Mouse (Mus musculus) cerebellum, adult 8-10 months (tissue): ENCODE data around the gene Lin7a.

Experiments used
- DNase-seq: peaks from one replicate; pipeline ENCODE4 v3.0.0; 2022

Gene Lin7a

DNA sequence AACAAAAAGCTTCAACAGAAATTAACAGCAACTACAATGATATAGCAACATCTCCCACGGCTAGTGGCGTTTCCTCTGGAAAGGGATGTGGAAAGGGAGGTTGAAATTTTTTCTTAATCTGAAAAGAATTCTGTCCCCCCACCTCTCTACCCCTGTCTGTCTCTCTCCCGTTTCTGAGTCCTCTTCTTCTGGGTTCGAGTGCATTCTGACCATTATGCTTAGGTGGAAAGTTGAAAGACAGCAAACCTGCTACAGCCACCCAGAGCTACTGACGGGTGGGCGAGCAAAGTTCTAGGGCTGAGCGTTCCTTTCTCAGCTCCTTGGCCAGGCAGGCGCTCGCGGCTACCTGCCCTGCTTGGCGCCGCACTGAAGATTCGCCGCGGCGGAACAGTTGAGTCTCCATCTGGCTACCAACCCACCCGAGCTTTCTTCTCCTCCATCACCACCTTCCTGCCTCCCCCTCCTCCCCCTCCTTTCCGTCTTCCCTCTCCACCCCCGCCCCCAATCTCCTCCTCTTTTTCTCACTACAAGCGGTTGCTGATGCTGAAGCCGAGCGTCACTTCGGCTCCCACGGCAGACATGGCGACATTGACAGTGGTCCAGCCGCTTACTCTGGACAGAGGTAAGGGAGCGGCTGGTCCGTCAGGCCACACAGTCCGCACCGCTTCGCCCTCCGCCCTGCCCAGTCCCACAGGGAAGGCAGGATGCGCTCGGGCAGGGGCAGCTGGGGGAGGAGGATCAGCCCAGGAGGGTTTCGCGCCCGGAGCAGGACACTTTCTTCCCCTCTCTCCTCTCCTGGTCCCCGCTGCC is at the start of gene Lin7a:
Gene Lin7a, plus strand, starts transcription at position 366 of the 810 bp plus-strand sequence.
- no peak for DNase-seq

DNA sequence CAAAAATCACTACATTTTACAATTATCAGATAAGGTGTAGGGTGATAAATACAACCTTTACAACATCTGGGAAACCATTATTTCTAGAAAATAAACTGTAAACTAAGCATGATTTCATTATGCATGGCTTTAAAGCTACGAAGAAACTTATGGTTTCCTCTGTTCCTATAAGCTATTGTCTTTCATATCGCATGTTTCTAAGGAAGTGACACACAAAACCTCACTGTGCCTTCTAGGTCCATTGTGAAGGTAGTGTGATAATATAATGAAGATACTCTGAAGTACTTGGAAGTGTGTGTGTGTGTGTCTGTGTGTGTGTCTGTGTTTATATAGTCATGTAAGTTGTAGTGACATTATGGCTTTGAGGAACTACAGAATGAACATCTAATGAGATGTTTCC is 49.8 kb upstream of the Lin7a start:
- DNase-seq: no peak

DNA sequence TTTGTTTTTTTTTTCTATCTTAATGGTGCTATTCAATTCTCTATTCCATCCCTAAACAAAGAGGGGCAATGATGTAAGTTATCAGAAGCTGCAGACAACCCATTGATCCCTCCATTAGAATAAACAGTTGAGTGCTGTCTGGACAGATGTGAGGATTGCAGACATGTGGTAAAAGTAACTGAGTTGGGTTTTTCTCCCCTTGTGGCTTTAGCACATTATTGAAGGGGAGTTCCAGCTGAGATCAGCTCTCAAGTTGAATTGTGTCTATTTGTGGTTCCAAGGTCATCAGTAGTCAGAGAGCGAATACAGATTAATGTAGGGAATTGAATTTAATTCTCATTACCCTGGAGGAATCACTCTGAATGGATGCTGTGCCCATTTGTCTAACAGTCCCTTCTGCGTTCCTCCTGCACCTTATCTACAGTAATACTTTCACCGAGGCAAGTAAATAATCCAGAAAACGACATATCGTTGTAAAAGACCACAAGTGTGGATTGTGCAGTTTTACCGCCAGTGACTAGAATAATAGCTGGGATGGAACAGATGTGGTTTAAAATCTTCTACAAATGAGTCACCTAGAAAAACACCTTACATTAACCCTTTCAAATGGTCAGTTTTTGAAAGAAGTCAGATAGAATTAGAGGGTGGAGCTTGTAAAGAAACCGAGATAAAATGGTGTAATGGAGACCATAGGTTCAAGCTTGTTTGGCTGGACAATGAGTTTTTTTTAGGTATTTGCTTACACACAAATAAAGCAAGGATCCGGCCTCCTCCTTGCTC is 48.9 kb upstream of the Lin7a start:
- no peak for DNase-seq

DNA sequence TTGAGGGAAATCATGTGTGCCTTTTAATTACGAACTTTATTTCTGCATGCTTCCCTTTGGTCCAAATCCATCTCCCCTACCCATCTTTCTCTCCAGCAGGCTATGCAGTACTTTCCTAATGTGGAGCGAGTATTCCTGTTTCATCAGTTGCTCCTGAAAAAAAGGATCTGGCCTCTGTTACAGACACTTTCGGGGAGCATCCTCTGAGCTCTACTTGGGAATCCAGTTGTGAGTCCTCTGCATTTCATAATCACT is 48.4 kb upstream of the Lin7a start:
- no peak for DNase-seq

- no peak for DNase-seq
Measured at GRCm38 (mm10) chr10:107223821-107224220, 47.7 kb upstream of the Lin7a start.

DNA sequence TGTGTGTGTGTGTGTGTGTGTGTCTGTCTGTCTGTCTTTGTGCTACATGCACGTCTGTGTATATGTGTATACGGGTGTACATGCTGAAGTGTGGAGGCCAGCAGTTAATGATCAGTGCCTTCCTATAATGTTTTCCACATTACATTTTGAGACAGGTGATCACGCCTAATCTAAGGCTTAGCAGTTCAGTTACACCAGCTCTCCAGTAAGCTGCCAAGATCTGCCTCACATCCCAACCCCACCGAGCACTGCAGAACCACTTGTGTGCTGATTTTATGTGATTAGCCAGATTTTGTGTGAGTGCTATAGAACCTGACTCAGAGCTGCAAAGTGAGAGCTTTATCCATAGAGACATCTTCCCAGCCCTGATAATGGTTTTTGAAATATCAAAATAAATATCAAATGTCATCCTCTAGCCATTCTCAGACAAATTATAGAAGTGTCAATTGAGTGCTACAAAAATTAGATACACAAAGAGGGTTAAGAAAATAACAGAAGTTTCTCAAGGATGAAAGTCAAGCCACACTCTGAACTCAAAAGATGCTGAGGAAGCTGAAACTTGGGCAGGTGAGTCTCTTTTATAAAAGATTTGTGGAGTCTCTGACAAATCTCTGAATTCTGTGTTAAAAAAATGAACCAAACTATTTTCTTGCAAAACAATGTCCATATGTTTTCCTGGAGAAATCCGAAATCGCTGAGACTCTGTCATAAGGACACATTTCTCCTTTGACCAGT is 46.7 kb upstream of the Lin7a start:
- DNase-seq: no peak

DNA sequence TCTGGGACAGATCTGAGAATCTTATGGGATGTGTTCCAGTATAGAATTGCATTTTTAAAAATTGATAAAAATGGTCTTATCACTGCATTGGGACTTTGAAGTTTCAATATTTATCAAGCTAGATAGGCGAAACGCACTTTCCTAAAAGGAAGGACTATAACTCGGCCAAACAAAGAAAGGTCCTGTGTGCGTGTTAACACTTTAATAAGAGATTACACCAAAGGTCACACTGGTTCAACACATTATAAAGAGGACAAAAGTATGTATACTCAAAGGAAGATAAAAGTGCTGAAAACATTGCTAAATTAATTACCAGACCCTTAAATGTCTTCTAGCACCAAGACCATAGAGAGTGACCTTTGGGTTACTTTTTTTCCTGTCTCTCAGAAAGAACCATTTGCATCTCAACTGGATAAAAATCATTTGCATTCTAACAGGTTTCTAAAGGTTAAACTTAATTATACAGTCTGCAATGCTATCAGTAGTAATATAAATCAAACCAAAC is 46.1 kb upstream of the Lin7a start:
- no peak for DNase-seq

DNA sequence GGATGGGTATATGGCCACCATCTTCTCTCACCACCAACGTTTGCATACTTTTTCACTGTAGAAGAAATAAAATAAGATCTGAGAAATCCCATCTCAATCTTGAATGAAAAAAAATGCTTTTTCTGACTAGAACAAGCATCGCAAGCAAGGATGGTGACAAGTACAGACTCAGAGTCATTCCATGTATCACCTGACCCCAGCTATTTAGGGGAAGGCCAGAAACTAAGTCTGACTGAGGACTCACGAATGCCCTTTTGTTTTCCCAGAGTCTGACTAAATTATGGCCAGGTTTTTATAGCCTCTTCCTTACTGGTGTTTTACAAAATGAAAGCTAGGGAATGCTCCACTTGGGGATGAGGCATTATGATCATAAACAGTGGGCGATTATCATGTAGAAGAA is 45.6 kb upstream of the Lin7a start:
- DNase-seq: no peak

GRCm38 (mm10) chr10:107227901-107228300 is 43.6 kb upstream of the Lin7a start:
- DNase-seq: no peak

GRCm38 (mm10) chr10:107228776-107229175 is 42.7 kb upstream of the Lin7a start:
- no peak for DNase-seq

- DNase-seq: no peak
Measured at GRCm38 (mm10) chr10:107229416-107229815, 42.1 kb upstream of the Lin7a start.

GRCm38 (mm10) chr10:107230081-107230850 is 41.2 kb upstream of the Lin7a start:
- no peak for DNase-seq

GRCm38 (mm10) chr10:107230851-107231130 is 40.7 kb upstream of the Lin7a start:
- DNase-seq: no peak

DNA sequence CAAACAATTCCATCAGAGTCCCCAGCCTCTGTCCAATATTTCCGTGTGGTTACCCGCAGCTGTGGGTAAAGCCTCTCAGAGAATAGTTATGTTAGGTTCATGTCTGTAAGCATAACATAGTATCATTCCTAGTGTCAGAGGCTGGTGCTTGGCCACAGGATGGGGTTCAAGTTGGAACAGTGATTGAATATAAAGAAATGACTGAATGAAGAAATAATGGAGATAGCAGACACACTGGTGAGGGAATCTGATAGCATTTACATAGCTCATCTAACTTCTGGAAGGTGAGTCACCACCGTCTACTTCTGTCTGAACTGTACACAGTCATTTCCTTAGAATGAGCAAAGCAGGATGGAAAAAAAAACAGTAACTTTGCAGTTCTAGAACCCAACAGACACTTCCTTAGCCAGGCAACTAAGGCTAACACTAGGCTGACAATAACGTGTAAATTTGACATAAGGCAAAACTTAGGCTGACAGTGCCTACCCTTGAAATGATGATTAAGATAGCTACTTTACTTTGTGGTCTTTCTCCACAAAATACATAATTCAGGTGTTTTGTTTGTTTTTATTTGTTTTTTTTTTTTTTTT is 40.0 kb upstream of the Lin7a start:
- no peak for DNase-seq

DNA sequence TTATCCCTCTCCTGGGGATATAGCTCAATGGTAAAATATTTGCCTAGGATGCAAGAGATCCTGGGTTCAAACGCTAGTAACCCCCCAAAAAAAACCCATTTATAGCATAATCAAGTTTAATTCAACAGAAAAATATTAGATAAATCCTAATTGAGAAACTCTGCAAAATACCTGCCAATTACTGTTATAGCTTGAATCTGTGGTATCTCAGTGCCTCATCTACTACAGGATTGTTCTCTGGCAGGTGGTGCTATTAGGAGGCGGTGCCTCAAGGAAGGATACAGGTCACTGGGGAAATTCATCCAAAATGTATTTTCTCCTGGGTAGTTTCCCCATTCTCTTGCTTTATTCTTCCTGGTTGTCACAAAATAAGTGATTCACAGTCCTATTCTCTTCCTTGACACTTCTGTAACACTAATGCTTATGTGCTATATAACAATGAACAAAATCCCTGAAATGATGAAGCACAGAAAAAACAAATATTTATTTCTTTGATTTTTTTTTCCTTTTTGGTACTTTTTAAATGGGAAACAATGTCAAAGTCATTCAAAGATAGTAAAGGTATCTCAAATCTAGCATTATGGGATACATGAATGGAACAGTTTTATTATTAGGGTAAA is 38.9 kb upstream of the Lin7a start:
- no peak for DNase-seq

DNA sequence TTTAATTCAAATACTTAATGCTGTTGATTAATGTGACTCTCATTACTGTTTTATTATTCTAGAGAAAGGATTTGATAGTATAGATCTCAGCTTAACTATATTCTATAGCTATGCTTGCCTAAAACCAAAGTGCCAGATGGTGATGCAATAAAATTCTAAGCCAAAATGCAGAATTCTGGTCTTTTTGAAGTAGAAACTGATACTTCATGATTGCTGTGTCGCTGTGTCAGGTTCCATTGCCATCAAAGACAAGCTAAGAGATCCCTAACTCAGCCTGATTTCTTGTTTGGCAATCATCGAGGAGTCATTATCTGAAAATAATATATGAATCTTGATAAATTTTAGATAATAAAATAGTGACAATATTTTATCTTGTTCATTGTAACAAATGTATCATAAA is 38.3 kb upstream of the Lin7a start:
- no peak for DNase-seq

DNA sequence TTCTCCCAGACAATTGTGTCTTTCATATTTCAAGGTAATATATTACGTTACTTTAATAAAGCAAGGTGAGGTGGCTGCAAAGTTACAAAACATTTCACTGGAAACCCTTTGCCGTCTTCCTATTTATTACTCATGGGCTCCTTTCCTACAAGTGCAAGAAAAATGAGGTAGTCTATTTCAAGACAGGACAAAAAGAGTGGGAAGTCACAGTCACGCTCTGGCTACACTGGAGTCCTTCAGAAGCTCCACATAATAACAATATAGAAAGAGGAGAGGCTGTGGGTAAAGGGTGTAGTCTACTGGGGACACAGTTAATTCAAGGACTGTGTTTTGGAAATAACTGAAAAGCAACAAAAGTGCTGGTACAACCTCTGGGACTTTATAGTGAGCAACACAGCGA is 37.7 kb upstream of the Lin7a start:
- DNase-seq: no peak

GRCm38 (mm10) chr10:107234421-107235400 is 36.8 kb upstream of the Lin7a start:
- DNase-seq: no peak

- no peak for DNase-seq
Measured at GRCm38 (mm10) chr10:107235496-107235895, 36.0 kb upstream of the Lin7a start.

GRCm38 (mm10) chr10:107236211-107236610 is 35.3 kb upstream of the Lin7a start:
- DNase-seq: no peak

DNA sequence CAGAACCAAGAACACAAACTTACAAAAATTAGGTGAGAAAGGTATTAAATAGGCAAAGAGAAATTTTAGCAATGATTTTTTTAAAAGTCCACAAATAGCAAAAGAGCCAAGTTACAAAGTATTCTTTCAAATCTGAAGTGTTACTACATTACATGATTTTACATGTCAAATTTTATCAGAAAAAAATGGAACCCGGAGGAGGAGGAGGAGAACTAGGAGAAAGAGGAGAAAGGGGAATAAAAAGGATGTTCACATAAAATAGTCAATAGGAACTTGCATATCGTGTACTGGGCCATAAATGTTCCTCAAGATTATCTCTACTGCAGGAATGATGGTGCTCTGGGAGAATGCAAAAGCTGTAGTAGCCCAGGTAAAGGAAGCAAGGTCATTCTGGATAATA is 34.4 kb upstream of the Lin7a start:
- no peak for DNase-seq
